Mouse (Mus musculus) mouse trophoblast stem cell (cell line): ENCODE results near the gene Traf3ip2.

Source experiments
- in situ Hi-C, 2 experiments: fragments of 300-500 bp; cut with MseI, MboI; formaldehyde crosslinking; loops; 2 replicates in 1 of 2; 3 replicates in 1 of 2; pipeline ENCODE4 v1.15.1; 2025

The Traf3ip2 gene

DNA sequence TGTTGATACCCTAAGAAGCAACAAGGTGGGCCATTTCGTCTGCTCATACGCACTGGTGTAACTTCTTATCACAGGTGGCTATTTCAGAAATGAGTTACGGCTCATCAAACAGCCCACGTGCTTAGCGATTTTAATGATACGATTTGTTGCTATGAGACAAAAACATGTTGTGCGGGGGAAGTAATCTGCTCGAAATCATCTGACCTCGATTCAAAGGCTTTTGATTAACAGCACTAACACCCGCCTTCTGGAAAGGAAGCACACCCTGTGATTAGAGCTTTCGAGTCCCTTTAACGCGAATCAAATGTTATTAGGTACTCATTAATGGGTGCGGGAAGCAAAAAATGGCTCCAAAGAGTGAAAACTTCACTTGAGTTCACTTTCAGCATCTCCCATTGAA is 18.9 kb downstream of the Traf3ip2 start:
- in situ Hi-C loops: no loop called here

GRCm38 (mm10) chr10:39633379-39633778 is 20.6 kb downstream of the Traf3ip2 start:
- in situ Hi-C loops: no loop called here

DNA sequence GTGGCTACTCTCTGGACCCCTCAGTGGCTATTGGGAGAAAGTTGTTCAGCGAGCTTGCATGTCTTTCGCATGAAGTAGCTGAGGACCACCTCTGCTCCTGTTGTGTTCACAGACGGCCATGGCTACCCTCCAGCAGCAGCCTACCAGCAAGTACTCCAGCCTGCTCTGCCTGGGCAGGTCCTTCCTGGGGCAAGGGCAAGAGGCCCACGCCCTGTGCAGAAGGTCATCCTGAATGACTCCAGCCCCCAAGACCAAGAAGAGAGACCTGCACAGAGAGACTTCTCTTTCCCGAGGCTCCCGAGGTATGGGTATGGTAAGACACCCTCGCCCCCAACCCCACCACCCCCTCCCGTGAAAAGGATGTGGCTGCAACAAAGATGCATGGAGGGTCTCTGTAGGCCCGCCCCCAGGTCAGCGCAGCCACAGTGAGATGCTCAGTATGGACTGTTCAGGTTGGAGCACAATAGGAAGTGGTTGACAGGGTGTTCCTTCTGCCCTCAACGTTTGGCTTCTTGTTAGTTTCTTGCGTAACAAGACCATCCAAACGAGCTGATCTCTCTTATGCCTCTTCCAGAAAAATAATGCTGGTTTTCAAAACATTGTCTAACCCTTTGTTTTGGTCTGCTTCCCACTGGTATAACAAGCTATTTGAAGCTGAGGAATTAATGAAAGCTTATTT is 21.8 kb downstream of the Traf3ip2 start:
- in situ Hi-C loops: no loop called here

- in situ Hi-C loops: no loop called here
Observed at GRCm38 (mm10) chr10:39638862-39639261, 26.1 kb downstream of the Traf3ip2 start.

- in situ Hi-C loops: no loop called here
Observed at GRCm38 (mm10) chr10:39639783-39640182, 27.0 kb downstream of the Traf3ip2 start.

DNA sequence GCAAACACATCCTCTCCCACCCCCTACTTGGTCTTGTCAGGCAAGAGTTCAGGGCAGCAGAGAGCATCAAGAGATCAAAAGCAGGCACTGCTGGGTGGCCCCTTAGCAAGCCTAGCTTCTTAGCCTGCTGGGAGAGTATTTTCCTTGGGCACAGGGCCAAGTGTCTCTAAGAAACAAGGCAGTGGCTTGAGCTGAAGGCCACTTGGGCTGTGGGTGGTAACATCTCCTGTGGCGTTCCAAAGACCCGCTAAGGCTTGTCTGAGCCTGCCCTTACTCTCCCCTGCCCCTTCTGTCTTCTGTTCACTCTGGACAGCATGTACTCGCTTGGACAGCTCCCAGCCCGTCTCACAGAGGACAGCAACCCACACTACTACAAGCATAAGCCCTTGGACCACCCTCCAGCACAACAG is 28.1 kb downstream of the Traf3ip2 start:
- in situ Hi-C loops: no loop called here

GRCm38 (mm10) chr10:39645789-39646628 is 33.3 kb downstream of the Traf3ip2 start:
- in situ Hi-C loops: no loop called here

DNA sequence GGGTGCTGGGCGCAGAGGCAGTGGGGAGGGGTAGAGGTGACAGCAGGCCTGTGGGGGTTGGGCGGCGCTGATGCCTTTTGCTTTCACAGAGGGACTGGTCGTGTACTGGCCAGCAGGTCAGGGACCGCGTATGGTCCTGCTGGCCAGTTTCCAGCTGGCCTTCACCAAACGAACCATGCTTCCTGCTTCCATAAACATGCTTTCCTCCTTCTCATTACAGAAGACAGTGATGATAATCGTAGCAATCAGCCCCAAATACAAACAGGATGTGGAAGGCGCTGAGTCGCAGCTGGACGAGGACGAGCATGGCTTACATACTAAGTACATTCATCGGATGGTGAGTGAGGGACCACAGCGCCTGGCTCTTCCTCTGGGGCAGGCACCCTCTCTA is 33.9 kb downstream of the Traf3ip2 start:
- in situ Hi-C loops: no loop called here

GRCm38 (mm10) chr10:39647118-39647517 is 34.4 kb downstream of the Traf3ip2 start:
- in situ Hi-C loops: no loop called here

DNA sequence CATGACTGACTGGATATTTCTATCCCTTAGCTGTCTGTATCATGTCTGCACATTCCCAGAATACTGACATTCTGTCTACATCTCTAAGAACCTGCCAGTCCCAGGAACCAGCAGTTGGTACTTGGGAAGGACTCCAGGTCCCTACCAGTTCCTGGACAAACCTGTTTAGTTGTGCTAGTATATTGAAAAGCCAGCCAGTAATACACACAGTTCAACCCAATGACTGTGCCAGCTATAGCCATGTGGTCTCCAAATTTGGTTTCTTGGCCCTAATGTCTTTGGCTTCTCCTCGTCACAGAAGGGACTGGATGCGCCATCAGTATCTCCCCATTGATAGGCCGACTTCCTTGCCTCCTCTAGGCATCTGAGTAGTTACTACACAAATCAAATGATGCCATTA is 35.5 kb downstream of the Traf3ip2 start:
- in situ Hi-C loops: no loop called here

GRCm38 (mm10) chr10:39649550-39649949 is 36.8 kb downstream of the Traf3ip2 start:
- in situ Hi-C loops: no loop called here

- in situ Hi-C loops: no loop called here
Observed at GRCm38 (mm10) chr10:39650316-39650715, 37.6 kb downstream of the Traf3ip2 start.

- in situ Hi-C loops: no loop called here
Observed at GRCm38 (mm10) chr10:39654001-39654416, 41.3 kb downstream of the Traf3ip2 start.

GRCm38 (mm10) chr10:39658901-39659410 is 46.2 kb downstream of the Traf3ip2 start:
- in situ Hi-C loops: no loop called here

- in situ Hi-C loops: no loop called here
Observed at GRCm38 (mm10) chr10:39659411-39660268, 46.9 kb downstream of the Traf3ip2 start.

DNA sequence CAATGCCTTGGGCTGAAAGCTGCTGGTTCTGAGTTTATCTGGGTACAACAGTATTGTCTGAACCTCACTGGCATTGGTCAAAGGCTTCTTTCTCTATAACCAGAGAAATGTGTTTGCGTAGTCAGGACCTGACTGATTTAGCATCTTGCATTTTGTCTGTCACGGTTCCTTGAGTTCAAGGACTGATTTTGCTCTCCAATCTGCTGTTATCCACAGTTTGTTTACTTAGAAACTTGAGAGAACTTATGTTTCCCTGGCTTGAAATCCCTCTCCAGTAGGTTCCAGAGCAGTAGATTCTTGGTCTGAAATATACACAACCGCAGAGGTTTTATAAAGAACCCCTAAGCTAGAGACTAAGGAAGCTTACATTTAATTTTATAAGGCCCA is 47.5 kb downstream of the Traf3ip2 start:
- in situ Hi-C loops: no loop called here

DNA sequence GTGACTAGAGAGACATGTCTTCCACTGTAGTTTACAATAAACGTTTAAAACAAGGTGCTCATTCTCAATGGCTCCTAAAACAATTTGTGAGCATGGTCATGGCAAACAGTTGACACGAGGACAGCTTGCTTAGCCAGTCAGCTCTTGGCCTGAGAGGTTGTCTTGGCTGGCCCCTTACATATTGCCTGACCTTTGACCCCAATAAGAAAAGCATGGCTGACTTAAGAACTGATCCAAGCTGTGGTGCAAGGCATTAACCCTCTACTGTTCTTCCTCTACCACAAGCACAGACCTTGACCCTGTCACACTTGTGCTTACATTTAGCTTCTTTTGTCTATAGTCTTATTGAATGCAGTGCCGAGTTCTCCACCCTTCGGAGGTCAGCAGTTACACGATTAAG is 48.0 kb downstream of the Traf3ip2 start:
- in situ Hi-C loops: no loop called here

DNA sequence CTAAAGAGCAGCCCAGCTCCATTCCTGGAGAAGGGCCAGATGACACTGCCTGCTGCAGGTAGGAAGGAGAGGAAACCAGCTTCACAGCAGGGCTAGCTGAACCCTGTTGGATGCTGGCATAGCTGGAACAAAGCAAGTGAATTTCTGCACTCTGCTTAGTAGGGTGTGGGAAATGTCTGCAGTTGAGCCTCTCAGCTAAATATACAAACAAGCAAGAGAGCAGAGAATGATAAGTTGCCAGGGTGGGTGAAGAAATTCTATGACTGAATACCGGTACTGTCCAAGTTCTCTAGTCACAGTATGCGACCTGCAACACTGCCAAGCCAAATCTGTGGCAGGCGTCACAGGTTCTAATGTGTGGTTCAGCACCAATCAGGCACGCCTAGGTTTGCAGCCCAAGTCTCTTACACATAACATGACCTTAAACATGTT is 52.4 kb downstream of the Traf3ip2 start:
- in situ Hi-C loops: no loop called here

GRCm38 (mm10) chr10:39666027-39666426 is 53.3 kb downstream of the Traf3ip2 start:
- in situ Hi-C loops: no loop called here

DNA sequence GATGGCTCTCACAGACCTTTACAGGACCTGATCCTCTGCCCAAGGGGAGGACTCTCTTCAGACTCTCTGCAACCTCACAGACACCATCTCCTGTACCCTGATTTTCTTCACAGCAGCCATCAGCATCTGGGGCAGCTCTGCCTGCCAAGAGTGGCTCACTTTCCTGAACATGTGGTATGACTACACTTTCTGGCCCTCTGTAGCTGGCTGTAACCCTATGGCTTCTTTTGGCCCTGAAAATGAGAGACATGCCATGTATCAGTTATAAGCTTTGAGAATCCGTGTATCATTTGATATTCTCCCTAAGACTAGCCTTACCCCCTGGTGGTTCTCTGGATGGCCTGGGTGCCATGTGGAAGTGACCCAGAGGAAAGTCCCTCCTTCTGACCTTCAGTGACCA is 58.7 kb downstream of the Traf3ip2 start:
- in situ Hi-C loops: no loop called here

DNA sequence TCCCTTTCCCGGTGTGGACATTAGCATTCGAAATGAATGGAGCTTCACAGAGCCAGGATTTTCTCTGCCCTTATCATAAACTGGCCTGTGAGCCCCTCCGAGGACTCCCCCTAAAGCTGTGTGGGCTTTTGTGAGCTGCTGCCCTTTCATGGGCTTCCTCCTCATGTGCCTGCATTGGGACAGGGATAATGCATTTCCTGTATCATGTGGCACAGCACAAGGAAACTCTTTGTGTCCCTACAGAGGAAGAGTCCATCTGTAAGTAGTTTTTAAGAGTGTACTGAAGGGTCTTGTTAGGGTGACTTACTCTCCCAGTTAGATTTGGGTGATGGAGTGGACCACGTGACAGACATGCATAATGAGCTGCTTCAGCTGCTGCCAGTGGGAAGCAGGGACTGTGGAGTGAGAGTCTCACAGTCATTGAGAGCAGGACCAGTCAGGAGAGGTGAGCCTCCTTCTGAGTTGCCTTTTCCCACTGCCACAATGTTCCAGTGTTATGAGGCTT is 59.9 kb downstream of the Traf3ip2 start:
- in situ Hi-C loops: no loop called here

DNA sequence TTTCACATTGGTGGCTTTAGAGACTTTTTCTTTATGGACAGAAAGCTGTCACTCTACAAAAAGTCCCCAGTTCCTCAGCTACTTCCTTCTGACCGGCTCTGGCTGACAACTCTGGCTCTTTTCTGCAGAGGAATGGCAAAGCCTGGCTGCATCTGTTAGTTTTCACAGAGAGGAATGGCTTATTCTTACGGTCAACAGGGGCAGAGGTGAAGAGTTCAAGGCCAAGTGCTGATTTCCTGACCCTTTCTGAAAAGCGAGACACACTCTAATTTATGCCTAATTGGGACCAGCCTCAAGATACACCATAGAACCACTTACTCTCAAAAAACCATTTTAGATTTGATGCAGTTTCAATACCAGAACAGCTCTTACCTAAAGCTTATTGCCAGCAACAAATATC is 61.4 kb downstream of the Traf3ip2 start:
- in situ Hi-C loops: no loop called here
